Mouse (Mus musculus) heart, postnatal 0 days (tissue): ENCODE measurements at regions not wholly inside any gene's neighbourhood (a gene's known extent, or its start where the extent isn't known, plus 50 kb on each side); places are given as distances from the start of the nearest gene placed in this dataset.

Experiments
- ATAC-seq: fragments of 200-750 bp; cut with Nextera tagmentation; 2 replicates; pipeline ENCODE4 v1.8.0; 2017; ENCODE audit warnings: low read depth, moderate number of reproducible peaks, moderate library complexity; ENCODE audit not compliant: insufficient read depth
- DNase-seq: peaks from one replicate; pipeline ENCODE4 v3.0.0-alpha.2; 2016; ENCODE audit warnings: low spot score
- H3K27ac ChIP-seq: fragments of 300-500 bp; sonication (generic); 2 replicates; pipeline ENCODE4 v1.5.1; 2014; ENCODE audit warnings: low read depth, mild to moderate bottlenecking
- H3K27me3 ChIP-seq: fragments of 300-500 bp; sonication (generic); 2 replicates; pipeline ENCODE4 v1.6.1; 2014; ENCODE audit warnings: low read length, mixed read lengths; ENCODE audit not compliant: control insufficient read depth, insufficient read depth
- H3K36me3 ChIP-seq: fragments of 300-500 bp; sonication (generic); replicated peaks from 2 replicates; pipeline ENCODE4 v1.6.1; 2014; ENCODE audit warnings: low read length, mixed read lengths; ENCODE audit not compliant: control insufficient read depth, insufficient read depth
- H3K4me1 ChIP-seq: fragments of 300-500 bp; sonication (generic); 2 replicates; pipeline ENCODE4 v1.6.1; 2014; ENCODE audit warnings: antibody characterized with exemption; ENCODE audit not compliant: control insufficient read depth, insufficient read depth
- H3K4me2 ChIP-seq: fragments of 300-500 bp; sonication (generic); 2 replicates; pipeline ENCODE4 v1.6.1; 2014; ENCODE audit warnings: low read depth, mild to moderate bottlenecking, low read length, moderate library complexity
- H3K4me3 ChIP-seq: fragments of 300-500 bp; sonication (generic); 2 replicates; pipeline ENCODE4 v1.5.1; 2014; ENCODE audit warnings: low read depth, low read length
- H3K9ac ChIP-seq: fragments of 300-500 bp; sonication (generic); replicated peaks from 2 replicates; pipeline ENCODE4 v1.6.1; 2014; ENCODE audit warnings: low read depth, low read length, mixed read lengths
- H3K9me3 ChIP-seq: fragments of 300-500 bp; sonication (generic); replicated peaks from 2 replicates; pipeline ENCODE4 v1.6.1; 2016; ENCODE audit warnings: low read length; ENCODE audit not compliant: control insufficient read depth
- CTCF ChIP-seq: IDR thresholded peaks from 2 replicates; pipeline ENCODE4 v1.5.1; 2016; ENCODE audit warnings: antibody characterized with exemption, control low read depth, low read depth
- EP300 ChIP-seq: IDR thresholded peaks from 2 replicates; pipeline ENCODE4 v1.6.1; 2016; ENCODE audit warnings: antibody characterized with exemption, low read depth
- WGBS: fragments of 180-500 bp; shearing (Covaris S2); extraction: QIAGEN DNeasy Blood & Tissue Kit; methylation state at CpG from one replicate; pipeline ENCODE4 v1.1.7; 2014; 5-methylcytosine and 5-hydroxymethylcytosine counted together

DNA sequence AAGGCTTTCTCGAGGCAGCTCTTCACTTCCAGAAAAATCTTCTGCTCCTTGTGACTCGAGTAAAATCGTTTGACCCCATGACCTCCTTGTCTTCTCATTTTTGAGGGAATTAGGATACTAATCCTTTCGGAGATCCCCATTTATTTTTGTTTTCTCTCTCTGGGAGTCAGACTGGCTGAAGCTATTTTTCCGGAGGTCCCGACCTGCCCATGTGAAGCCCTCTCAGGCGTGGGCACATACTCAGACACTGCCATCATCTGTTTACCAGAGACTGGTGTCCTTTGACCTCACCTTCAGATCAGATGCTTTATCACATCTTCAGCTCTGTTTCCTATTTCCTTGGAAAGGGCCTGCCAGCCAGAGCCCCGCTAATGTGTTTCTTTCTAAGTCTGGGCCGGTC lies 429.4 kb downstream of the Dcdc2c start:
- Histone ChIP-seq H3K4me2 (no peak overlapping the region), H3K9me3 (no peaks in the 10 kb centered on the region), H3K9ac (no peak overlapping the region), H3K4me3 (no peak overlapping the region), H3K27ac (no peak overlapping the region), H3K36me3 (no peaks in the 10 kb centered on the region), H3K4me1 (no peaks in the 10 kb centered on the region), H3K27me3 (no peaks in the 10 kb centered on the region)
- DNase-seq = no peak
- 48% methylated on average over 9 of the region's 9 CpGs for WGBS
- TF ChIP-seq EP300 = no peak
- TF ChIP-seq CTCF = no peak
- no peak for ATAC-seq

DNA sequence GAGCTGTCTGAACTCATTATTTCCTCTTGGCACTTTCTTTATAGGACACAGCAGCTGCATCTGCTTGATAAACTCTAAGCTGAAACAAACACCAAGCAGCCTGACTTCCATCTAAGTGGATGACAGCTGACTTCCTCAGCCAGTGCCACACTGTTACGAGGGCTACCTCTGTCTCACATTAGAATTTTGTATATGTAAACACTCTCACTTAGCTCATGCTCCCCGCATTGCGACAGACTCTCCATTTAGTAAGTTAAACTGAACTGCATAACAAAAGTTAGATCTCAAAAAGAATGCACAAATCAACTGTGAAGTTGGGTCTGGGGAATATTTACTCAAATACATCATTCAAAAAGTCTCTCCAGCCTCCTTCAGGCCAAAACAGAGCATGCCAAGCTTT lies 432.1 kb downstream of the Dcdc2c start:
- peak; percentile 20 for DNase-seq
- no peak overlapping the region for H3K9ac ChIP-seq
- WGBS = 42% methylated on average over 3 of the region's 3 CpGs
- H3K4me2 ChIP-seq = no peak overlapping the region
- ATAC-seq = no peak; the same call in 1 of the 2 replicates
- no peaks in the 10 kb centered on the region for H3K36me3 ChIP-seq
- no peaks in the 10 kb centered on the region for H3K9me3 ChIP-seq
- H3K27ac ChIP-seq = no peak overlapping the region
- H3K4me1 ChIP-seq = no peaks in the 10 kb centered on the region
- no peak overlapping the region for H3K4me3 ChIP-seq
- H3K27me3 ChIP-seq = no peaks in the 10 kb centered on the region
- TF ChIP-seq EP300 = no peak
- no peak for TF ChIP-seq CTCF

DNA sequence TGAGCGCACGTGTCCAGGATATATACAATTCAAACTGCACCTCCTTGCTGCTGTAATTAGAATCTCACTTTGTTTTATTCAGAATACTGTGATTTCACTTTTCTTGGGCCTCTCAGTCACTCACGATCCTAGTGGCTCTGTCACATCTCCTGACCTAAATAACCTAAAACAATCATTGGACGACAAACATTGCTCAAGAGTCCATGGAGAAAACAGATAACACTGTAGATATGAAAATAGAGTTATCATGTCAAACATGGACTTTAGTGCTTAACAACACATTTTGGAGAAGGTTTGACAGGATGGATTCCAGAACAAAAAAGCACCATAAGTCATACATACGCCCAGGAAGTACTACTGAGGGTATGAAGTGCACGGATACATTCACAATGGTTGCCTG lies 461.5 kb downstream of the Dcdc2c start:
- H3K27me3 ChIP-seq = no peaks in the 10 kb centered on the region
- H3K9ac ChIP-seq = no peak overlapping the region
- no peaks in the 10 kb centered on the region for H3K4me1 ChIP-seq
- H3K27ac ChIP-seq = no peak overlapping the region
- no peak overlapping the region for H3K4me3 ChIP-seq
- WGBS = 69% methylated on average over 6 of the region's 6 CpGs
- no peak for TF ChIP-seq CTCF
- TF ChIP-seq EP300 = no peak
- H3K36me3 ChIP-seq = no peaks in the 10 kb centered on the region
- ATAC-seq = no peak
- no peak overlapping the region for H3K4me2 ChIP-seq
- no peaks in the 10 kb centered on the region for H3K9me3 ChIP-seq
- no peak for DNase-seq

DNA sequence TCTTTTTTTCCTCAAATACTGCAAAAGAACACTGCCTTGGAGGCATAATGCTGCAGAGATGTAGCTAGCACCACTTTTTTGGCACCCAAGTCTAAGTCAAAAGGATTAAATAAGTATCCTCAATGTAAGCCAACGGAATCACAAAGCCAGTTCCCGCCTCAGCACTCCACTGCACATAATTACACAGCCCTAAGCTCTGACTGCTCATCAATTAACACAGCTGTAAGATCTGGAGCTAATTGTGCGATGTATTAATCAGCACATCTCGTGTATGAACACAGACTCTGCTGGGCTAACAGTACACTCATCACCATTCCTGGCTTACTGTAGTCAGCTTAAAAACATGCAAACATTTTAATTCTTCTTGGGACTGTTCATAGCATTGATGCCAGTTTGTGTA lies 466.7 kb downstream of the Dcdc2c start:
- no peak overlapping the region for H3K27ac ChIP-seq
- H3K36me3 ChIP-seq = no peaks in the 10 kb centered on the region
- H3K9me3 ChIP-seq = no peaks in the 10 kb centered on the region
- no peak for DNase-seq
- H3K9ac ChIP-seq = no peak overlapping the region
- TF ChIP-seq CTCF (no peak), EP300 (no peak)
- no peaks in the 10 kb centered on the region for H3K4me1 ChIP-seq
- H3K4me2 ChIP-seq = no peak overlapping the region
- ATAC-seq = no peak
- no peaks in the 10 kb centered on the region for H3K27me3 ChIP-seq
- H3K4me3 ChIP-seq = no peak overlapping the region
- 79% methylated on average over 4 of the region's 4 CpGs for WGBS

DNA sequence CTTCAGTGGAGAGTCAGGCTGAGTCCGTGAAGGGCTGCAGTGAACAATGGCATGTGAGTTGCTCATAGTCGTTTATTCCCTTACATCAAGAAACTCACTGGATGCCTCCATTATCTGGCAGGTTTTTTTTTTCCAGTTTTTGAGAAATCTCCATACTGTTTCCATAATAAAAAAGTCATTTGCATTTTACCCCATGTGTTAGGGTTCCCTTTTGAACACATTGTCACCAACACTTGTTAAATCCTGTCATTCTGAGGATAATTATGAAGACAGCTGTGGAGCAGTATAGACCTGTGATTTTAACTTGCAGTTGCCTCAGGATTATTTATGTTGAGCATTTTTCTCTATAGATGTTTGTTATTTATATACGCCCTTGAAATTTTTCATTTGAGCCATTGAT lies 475.6 kb downstream of the Dcdc2c start:
- ATAC-seq = no peak
- no peak for TF ChIP-seq EP300
- no peak for TF ChIP-seq CTCF

DNA sequence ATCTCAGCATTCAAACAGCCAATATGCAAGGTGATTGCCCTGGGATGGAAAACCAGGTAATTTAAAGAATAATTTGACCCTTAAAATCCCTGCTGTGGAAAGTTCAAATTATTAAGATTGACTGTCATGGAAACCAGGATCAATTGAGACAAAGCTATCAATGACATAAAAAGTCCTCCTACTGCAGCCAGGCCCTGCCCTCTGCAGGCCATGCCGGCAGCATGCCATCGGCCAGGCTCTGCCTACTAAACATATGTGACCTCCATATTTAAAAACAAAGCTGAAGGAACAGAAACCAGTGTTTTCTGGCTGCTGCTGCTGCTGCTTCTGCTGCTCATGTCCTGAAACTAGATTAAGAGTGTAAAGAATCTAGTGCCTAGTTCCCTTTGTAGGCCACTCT lies 483.6 kb downstream of the Dcdc2c start:
- Histone ChIP-seq H3K27me3 (no peaks in the 10 kb centered on the region), H3K4me3 (no peak overlapping the region), H3K27ac (no peak overlapping the region), H3K4me2 (no peak overlapping the region), H3K9me3 (no peaks in the 10 kb centered on the region), H3K36me3 (no peaks in the 10 kb centered on the region), H3K4me1 (no peaks in the 10 kb centered on the region), H3K9ac (no peak overlapping the region)
- WGBS = 66% methylated on average over 2 of the region's 2 CpGs
- no peak for DNase-seq
- TF ChIP-seq CTCF (peak; percentile 17; the same call in 1 of the 2 replicates), EP300 (no peak)
- no peak for ATAC-seq

More for the DNA sequence above, 475.6 kb downstream of the Dcdc2c start:
- Histone ChIP-seq H3K4me2 (no peak overlapping the region), H3K27ac (no peak overlapping the region), H3K27me3 (no peaks in the 10 kb centered on the region), H3K4me3 (no peak overlapping the region), H3K9me3 (no peaks in the 10 kb centered on the region), H3K36me3 (no peaks in the 10 kb centered on the region), H3K4me1 (no peaks in the 10 kb centered on the region), H3K9ac (no peak overlapping the region)
- 82% methylated on average over 3 of the region's 3 CpGs for WGBS
- DNase-seq = no peak
